Mouse (Mus musculus) CH12.LX (cell line): Measurements from ENCODE around the gene Cenpn. TPM values are rescaled to one million over a fixed set of nuclear protein-coding genes. Genes with fewer than 3 reads are reported as not detected.
A peak's percentile ranks its signal among the peaks of the same experiment; 100 is the strongest.

Experiments used
- DNase-seq: peaks from one replicate; pipeline ENCODE4 v3.0.0-alpha.2; 2013; ENCODE audit errors: extremely low read depth
- H3K27ac ChIP-seq: 2 replicates; pipeline ENCODE4 v1.5.1; 2012; ENCODE audit warnings: low read depth, mild to moderate bottlenecking, control low read depth, moderate library complexity; ENCODE audit not compliant: insufficient read depth
- H3K27me3 ChIP-seq: replicated peaks from 2 replicates; pipeline ENCODE3; 2012; ENCODE audit warnings: inconsistent platforms
- H3K36me3 ChIP-seq, 2 experiments: replicated peaks in 1 of 2; 2 replicates each; pipeline versions ENCODE3 to v1.6.1; 2012; ENCODE audit warnings: inconsistent platforms in 1 of 2, low read length in 1 of 2, mild to moderate bottlenecking in 1 of 2, mixed read lengths in 1 of 2, moderate library complexity in 1 of 2; ENCODE audit not compliant: control insufficient read depth in 1 of 2, insufficient read depth in 1 of 2
- H3K4me1 ChIP-seq, 2 experiments: 2 replicates each; pipeline ENCODE4 v1.6.1; 2012; ENCODE audit warnings: inconsistent platforms in 1 of 2, moderate library complexity in 1 of 2; ENCODE audit not compliant: insufficient read depth in 2 of 2, control insufficient read depth in 1 of 2
- H3K4me2 ChIP-seq: 2 replicates; pipeline ENCODE4 v1.6.1; 2012; ENCODE audit warnings: low read depth, mild to moderate bottlenecking, control low read depth; ENCODE audit not compliant: poor library complexity, insufficient read depth, severe bottlenecking
- H3K4me3 ChIP-seq, 3 experiments: fragments of 150-350 bp in 1 of 3; sonication (generic) in 1 of 3; replicated peaks in 1 of 3; 2 replicates each; pipeline versions ENCODE3 to v1.5.1; 2011 to 2012; ENCODE audit warnings: low read depth in 2 of 3, low read length in 2 of 3, mild to moderate bottlenecking in 2 of 3, moderate library complexity in 2 of 3, control low read depth in 1 of 3, improper control_type of control experiment in 1 of 3, inconsistent platforms in 1 of 3, mixed read lengths in 1 of 3; ENCODE audit not compliant: poor library complexity in 1 of 3
- H3K79me2 ChIP-seq: replicated peaks from 2 replicates; pipeline ENCODE4 v1.6.1; 2012; ENCODE audit warnings: mild to moderate bottlenecking, moderate library complexity; ENCODE audit not compliant: control insufficient read depth, poor library complexity, insufficient read depth, severe bottlenecking; ENCODE audit errors: extremely low read depth
- H3K9ac ChIP-seq: 2 replicates; pipeline ENCODE4 v1.6.1; 2012; ENCODE audit warnings: low read depth, mild to moderate bottlenecking, control low read depth, moderate library complexity; ENCODE audit not compliant: insufficient read depth
- H3K9me3 ChIP-seq: replicated peaks from 2 replicates; pipeline ENCODE3; 2012; ENCODE audit warnings: low read length, inconsistent platforms, mixed read lengths
- CHD1 ChIP-seq: IDR thresholded peaks from 2 replicates; pipeline ENCODE4 v1.6.1; 2012; ENCODE audit warnings: low read depth, low read length, improper control_type of control experiment, inconsistent platforms
- CHD2 ChIP-seq: IDR thresholded peaks from 2 replicates; pipeline ENCODE4 v1.6.1; 2011; ENCODE audit warnings: low read length, improper control_type of control experiment
- E2F4 ChIP-seq: IDR thresholded peaks from 2 replicates; pipeline ENCODE4 v1.6.1; 2011; ENCODE audit warnings: low read depth, low read length, improper control_type of control experiment; ENCODE audit not compliant: insufficient replicate concordance
- ELF1 ChIP-seq: IDR thresholded peaks from 2 replicates; pipeline ENCODE4 v1.6.1; 2014; ENCODE audit warnings: low read depth, mild to moderate bottlenecking, inconsistent platforms, low read length, improper control_type of control experiment
- EP300 ChIP-seq: IDR thresholded peaks from 2 replicates; pipeline ENCODE4 v1.6.1; 2011; ENCODE audit warnings: low read length, improper control_type of control experiment
- GABPA ChIP-seq: IDR thresholded peaks from 2 replicates; pipeline ENCODE4 v1.6.1; 2012; ENCODE audit warnings: low read depth, low read length, improper control_type of control experiment, inconsistent platforms; ENCODE audit not compliant: insufficient replicate concordance
- HCFC1 ChIP-seq: IDR thresholded peaks from 2 replicates; pipeline ENCODE4 v1.6.1; 2012; ENCODE audit warnings: low read depth, mild to moderate bottlenecking, inconsistent platforms, low read length, improper control_type of control experiment
- IRF4 ChIP-seq: IDR thresholded peaks from 2 replicates; pipeline ENCODE4 v1.6.1; 2014; ENCODE audit warnings: low read depth, mild to moderate bottlenecking, inconsistent platforms, low read length, improper control_type of control experiment
- JUND ChIP-seq: conservative IDR thresholded peaks from 2 replicates; pipeline ENCODE4 v1.6.1; 2011; ENCODE audit warnings: low read depth, low read length, improper control_type of control experiment
- KAT2A ChIP-seq: IDR thresholded peaks from 2 replicates; pipeline ENCODE4 v1.6.1; 2012; ENCODE audit warnings: low read length, improper control_type of control experiment, inconsistent platforms; ENCODE audit not compliant: insufficient replicate concordance
- MAFK ChIP-seq: IDR thresholded peaks from 2 replicates; pipeline ENCODE4 v1.6.1; 2011; ENCODE audit warnings: low read length, improper control_type of control experiment; ENCODE audit not compliant: insufficient replicate concordance
- MAX ChIP-seq: IDR thresholded peaks from 2 replicates; pipeline ENCODE4 v1.6.1; 2011; ENCODE audit warnings: low read length, improper control_type of control experiment
- MAZ ChIP-seq: IDR thresholded peaks from 2 replicates; pipeline ENCODE4 v1.6.1; 2012; ENCODE audit warnings: low read depth, mild to moderate bottlenecking, inconsistent platforms, low read length, improper control_type of control experiment, moderate library complexity
- MXI1 ChIP-seq: IDR thresholded peaks from 2 replicates; pipeline ENCODE4 v1.6.1; 2011; ENCODE audit warnings: mild to moderate bottlenecking, low read depth, low read length, improper control_type of control experiment
- NELFE ChIP-seq: IDR thresholded peaks from 2 replicates; pipeline ENCODE4 v1.6.1; 2011; ENCODE audit warnings: low read depth, low read length, improper control_type of control experiment
- NRF1 ChIP-seq: IDR thresholded peaks from 2 replicates; pipeline ENCODE4 v1.6.1; 2014; ENCODE audit warnings: low read depth, mild to moderate bottlenecking, inconsistent platforms, low read length, improper control_type of control experiment, moderate library complexity
- PAX5 ChIP-seq: IDR thresholded peaks from 2 replicates; pipeline ENCODE4 v1.6.1; 2012; ENCODE audit warnings: low read length, inconsistent platforms, mixed read lengths
- POLR2AphosphoS2 ChIP-seq: IDR thresholded peaks from 2 replicates; pipeline ENCODE4 v1.6.1; 2011; ENCODE audit warnings: low read depth, low read length, improper control_type of control experiment
- RAD21 ChIP-seq: IDR thresholded peaks from 2 replicates; pipeline ENCODE4 v1.6.1; 2011; ENCODE audit warnings: low read depth, mild to moderate bottlenecking, low read length, improper control_type of control experiment, moderate library complexity
- RCOR1 ChIP-seq: conservative IDR thresholded peaks from 2 replicates; pipeline ENCODE4 v1.6.1; 2012; ENCODE audit warnings: low read depth, mild to moderate bottlenecking, inconsistent platforms, low read length, improper control_type of control experiment
- SIN3A ChIP-seq: IDR thresholded peaks from 2 replicates; pipeline ENCODE4 v1.6.1; 2012; ENCODE audit warnings: low read length, improper control_type of control experiment, inconsistent platforms
- SMC3 ChIP-seq: IDR thresholded peaks from 2 replicates; pipeline ENCODE4 v1.6.1; 2011; ENCODE audit warnings: low read depth, low read length, improper control_type of control experiment
- TBP ChIP-seq: conservative IDR thresholded peaks from 2 replicates; pipeline ENCODE4 v1.6.1; 2011; ENCODE audit warnings: low read depth, low read length, improper control_type of control experiment
- USF1 ChIP-seq: IDR thresholded peaks from 2 replicates; pipeline ENCODE4 v1.6.1; 2014; ENCODE audit warnings: low read depth, mild to moderate bottlenecking, inconsistent platforms, low read length, improper control_type of control experiment
- USF2 ChIP-seq: conservative IDR thresholded peaks from 2 replicates; pipeline ENCODE4 v1.6.1; 2011; ENCODE audit warnings: low read depth, low read length, improper control_type of control experiment
- ZC3H11A ChIP-seq: IDR thresholded peaks from 2 replicates; pipeline ENCODE4 v1.6.1; 2012; ENCODE audit warnings: low read depth, mild to moderate bottlenecking, inconsistent platforms, low read length, improper control_type of control experiment
- dilution Hi-C: fragments of 300-500 bp; cut with MboI; formaldehyde crosslinking; loops from 2 replicates; pipeline ENCODE4 v1.14.3; 2020; ENCODE audit warnings: low sequenced_read_pairs; ENCODE audit not compliant: extremely low pct_unique_long_range_greater_than_20kb, extremely low pct_ligation_motif_present
- in situ Hi-C: fragments of 300-500 bp; cut with MboI; formaldehyde crosslinking; loops from 3 replicates; pipeline ENCODE4 v1.14.3; 2019; ENCODE audit warnings: low sequenced_read_pairs, low pct_ligation_motif_present, low pct_unique_long_range_greater_than_20kb, mixed read lengths
- polyA plus RNA-seq: library from polyadenylated mRNA; unstranded; fragments of >175 nt; gene quantifications from 2 replicates; pipeline ENCODE4 v1.2.1, GENCODE M21; 2012; ENCODE audit warnings: low read depth; ENCODE audit not compliant: insufficient read length
- total RNA-seq, 2 experiments: library from RNA; depleted of rRNA; stranded (reverse); fragments of 300-350 nt in 1 of 2; fragments of >200 nt in 1 of 2; gene quantifications; 2 replicates each; pipeline ENCODE4 v1.2.3; 2012 to 2014

Cenpn gene
- total and polyA plus RNA-seq, 3 experiments = 26.3 to 52.0 (median 45.6) TPM

- no peak for DNase-seq
- H3K4me2 ChIP-seq = no peak overlapping the region
- dilution Hi-C loops = no loop called here
Measured at GRCm38 (mm10) chr8:116975606-116976005, 54.1 kb downstream of the Cenpn start.

DNA sequence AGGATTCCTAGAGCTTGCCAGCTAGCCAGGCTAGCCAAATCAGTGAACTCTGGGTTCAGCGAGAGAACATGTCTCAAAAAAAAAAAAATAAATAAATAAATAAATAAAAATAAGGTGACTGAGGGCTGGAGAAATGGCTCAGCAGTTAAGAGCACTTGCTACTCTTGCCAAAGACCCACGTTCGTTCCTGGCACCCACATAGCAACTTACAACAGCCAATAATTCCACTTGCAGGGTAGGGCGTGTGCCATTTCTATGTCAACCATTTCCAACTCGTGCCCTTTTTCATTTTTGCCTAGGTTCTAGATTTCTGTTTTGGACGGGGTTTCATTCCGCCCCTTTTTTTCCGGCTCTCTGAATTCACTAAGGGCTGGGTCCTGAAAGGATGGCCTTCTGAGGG, 56.5 kb downstream of the Cenpn start:
- Histone ChIP-seq H3K4me2 (peak overlapping the region; percentile 77), H3K4me1 (peaks cover 2 to 17% of the 10 kb centered on the region in 2 experiments; a peak in 2 of 4 replicates), H3K9ac (no peak overlapping the region; the same call in 1 of the 2 replicates), H3K27me3 (no peaks in the 10 kb centered on the region), H3K4me3 (peak overlapping the region; percentile 60 to 80 (median 63)), H3K27ac (no peak overlapping the region), H3K36me3 (peaks cover 0 to 14% of the 10 kb centered on the region in 2 experiments), H3K9me3 (no peaks in the 10 kb centered on the region), H3K79me2 (no peaks in the 10 kb centered on the region)
- dilution Hi-C loops (no loop called here), in situ Hi-C loops (no loop called here)
- TF ChIP-seq RCOR1 (no peak), ZC3H11A (no peak), GABPA (no peak), MAX (no peak), ELF1 (no peak), PAX5 (no peak), MAZ (no peak), HCFC1 (no peak), SMC3 (no peak), CHD2 (no peak), KAT2A (no peak), IRF4 (no peak), JUND (no peak), CHD1 (no peak)
- DNase-seq = no peak

More at GRCm38 (mm10) chr8:116975606-116976005, 54.1 kb downstream of the Cenpn start:
- no peaks in the 10 kb centered on the region for H3K27me3 ChIP-seq
- in situ Hi-C loops = no loop called here
- no peak for TF ChIP-seq USF2
- TF ChIP-seq NELFE = no peak
- TF ChIP-seq POLR2AphosphoS2 = no peak
- TF ChIP-seq MAZ = no peak
- TF ChIP-seq MAFK = no peak
- TF ChIP-seq RAD21 = no peak
- TF ChIP-seq TBP = no peak
- TF ChIP-seq EP300 = no peak
- no peak for TF ChIP-seq NRF1
- TF ChIP-seq USF1 = no peak
- no peak for TF ChIP-seq MAX
- no peak for TF ChIP-seq MXI1
- TF ChIP-seq E2F4 = no peak
- no peak for TF ChIP-seq SIN3A
- no peak for TF ChIP-seq IRF4
- TF ChIP-seq ZC3H11A = no peak
- no peak for TF ChIP-seq RCOR1
- H3K27ac ChIP-seq = no peak overlapping the region
- H3K9ac ChIP-seq = no peak overlapping the region
- H3K79me2 ChIP-seq = no peaks in the 10 kb centered on the region
- H3K9me3 ChIP-seq = no peaks in the 10 kb centered on the region
- H3K4me1 ChIP-seq = peaks cover 2 to 17% of the 10 kb centered on the region in 2 experiments; a peak in 2 of 4 replicates
- no peaks in the 10 kb centered on the region for H3K36me3 ChIP-seq
- H3K4me3 ChIP-seq = no peak overlapping the region
